Mouse (Mus musculus) C2C12 (cell line): ENCODE measurements around the gene Olfr452.

Source experiments
- CEBPB ChIP-seq: IDR thresholded peaks from one replicate; pipeline ENCODE4 v1.6.1; 2011; ENCODE audit warnings: low read depth, mild to moderate bottlenecking, control low read depth, moderate library complexity
- CTCF ChIP-seq: IDR thresholded peaks from one replicate; pipeline ENCODE4 v1.5.1; 2011; ENCODE audit not compliant: control insufficient read depth, insufficient read depth, insufficient read length
- FOSL1 ChIP-seq: IDR thresholded peaks from one replicate; pipeline ENCODE4 v1.8.0; 2011; ENCODE audit warnings: mild to moderate bottlenecking, low read length; ENCODE audit not compliant: poor library complexity, insufficient read depth, severe bottlenecking
- MAX ChIP-seq: IDR thresholded peaks from one replicate; pipeline ENCODE4 v1.6.1; 2011; ENCODE audit warnings: mild to moderate bottlenecking, control low read depth
- MYOD1 ChIP-seq: IDR thresholded peaks from one replicate; pipeline ENCODE4 v1.6.1; 2011; ENCODE audit warnings: low read depth; ENCODE audit not compliant: control insufficient read depth, insufficient read length
- MYOG ChIP-seq: IDR thresholded peaks from one replicate; pipeline ENCODE4 v1.6.1; 2011; ENCODE audit not compliant: control insufficient read depth, insufficient read length; ENCODE audit errors: extremely low read depth
- USF1 ChIP-seq: IDR thresholded peaks from one replicate; pipeline ENCODE4 v1.6.1; 2011; ENCODE audit warnings: low read depth, mild to moderate bottlenecking, control low read depth, moderate library complexity

GRCm38 (mm10) chr6:42790247-42790948, 5.5 kb downstream of the Olfr452 start:
- TF ChIP-seq CTCF (no peak), USF1 (no peak), MYOG (no peak), MYOD1 (no peak), MAX (no peak), FOSL1 (no peak), CEBPB (no peak)
